Mouse (Mus musculus): Measurements from ENCODE around the gene Cxcl13. TPM values are rescaled to one million over a fixed set of nuclear protein-coding genes. Genes with fewer than 3 reads are reported as not detected.

The Cxcl13 gene
- 1 to 10 TPM in 1 of 2 experiments, under 1 TPM in 1; 0.43 to 1.2 TPM for total RNA-seq (2021)
- long read RNA-seq, experiment 1, partial matches to known transcripts: 0 of 2 reads
- long read RNA-seq, experiment 1, other reads (novel, unspliced or antisense): 0 of 2 reads
- long read RNA-seq, experiment 2: 0 reads

DNA sequence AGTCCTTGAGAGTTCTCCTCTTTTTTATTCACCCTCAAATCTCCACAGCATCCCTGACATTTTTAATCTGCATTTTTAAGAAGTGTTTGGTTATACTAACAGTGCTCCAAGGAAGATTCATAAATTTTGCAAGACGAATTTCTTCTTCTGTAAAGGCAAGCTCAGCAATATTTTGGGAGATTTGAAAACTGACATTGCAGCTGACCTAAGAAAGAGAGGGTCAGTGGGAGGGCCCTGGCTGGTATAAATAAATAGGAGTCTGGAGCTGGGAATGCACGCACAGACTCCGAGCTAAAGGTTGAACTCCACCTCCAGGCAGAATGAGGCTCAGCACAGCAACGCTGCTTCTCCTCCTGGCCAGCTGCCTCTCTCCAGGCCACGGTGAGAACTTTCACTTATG lies at the start of gene Cxcl13:
Gene Cxcl13, plus strand, starts transcription at position 301 of the 400 bp plus-strand sequence.
- Histone ChIP-seq H3K27ac (no peak within 1 kb of the TSS), H3K4me3 (no peak within 1 kb of the TSS)
- intact Hi-C loops (cut with DNase I): no loop called here
- no peak for DNase-seq
- no peak for TF ChIP-seq CTCF (IDR thresholded peaks at IDR 0.05)

- Histone ChIP-seq H3K27ac (no peak overlapping the region), H3K4me3 (no peak overlapping the region)
- intact Hi-C loops (cut with DNase I): no loop called here
- DNase-seq: no peak
- no peak for TF ChIP-seq CTCF (IDR thresholded peaks at IDR 0.05)
Observed at GRCm38 (mm10) chr5:95911006-95911405, 45.7 kb upstream of the Cxcl13 start.

GRCm38 (mm10) chr5:95918491-95918890 lies 38.3 kb upstream of the Cxcl13 start:
- Histone ChIP-seq H3K27ac (no peak overlapping the region), H3K4me3 (no peak overlapping the region)
- no peak for TF ChIP-seq CTCF (IDR thresholded peaks at IDR 0.05)
- intact Hi-C loops (cut with DNase I): no loop called here
- no peak for DNase-seq

GRCm38 (mm10) chr5:95924023-95924422 lies 32.7 kb upstream of the Cxcl13 start:
- TF ChIP-seq CTCF (IDR thresholded peaks at IDR 0.05): no peak
- intact Hi-C loops (cut with DNase I): no loop called here
- no peak overlapping the region for H3K27ac ChIP-seq
- no peak for DNase-seq
- no peak overlapping the region for H3K4me3 ChIP-seq

DNA sequence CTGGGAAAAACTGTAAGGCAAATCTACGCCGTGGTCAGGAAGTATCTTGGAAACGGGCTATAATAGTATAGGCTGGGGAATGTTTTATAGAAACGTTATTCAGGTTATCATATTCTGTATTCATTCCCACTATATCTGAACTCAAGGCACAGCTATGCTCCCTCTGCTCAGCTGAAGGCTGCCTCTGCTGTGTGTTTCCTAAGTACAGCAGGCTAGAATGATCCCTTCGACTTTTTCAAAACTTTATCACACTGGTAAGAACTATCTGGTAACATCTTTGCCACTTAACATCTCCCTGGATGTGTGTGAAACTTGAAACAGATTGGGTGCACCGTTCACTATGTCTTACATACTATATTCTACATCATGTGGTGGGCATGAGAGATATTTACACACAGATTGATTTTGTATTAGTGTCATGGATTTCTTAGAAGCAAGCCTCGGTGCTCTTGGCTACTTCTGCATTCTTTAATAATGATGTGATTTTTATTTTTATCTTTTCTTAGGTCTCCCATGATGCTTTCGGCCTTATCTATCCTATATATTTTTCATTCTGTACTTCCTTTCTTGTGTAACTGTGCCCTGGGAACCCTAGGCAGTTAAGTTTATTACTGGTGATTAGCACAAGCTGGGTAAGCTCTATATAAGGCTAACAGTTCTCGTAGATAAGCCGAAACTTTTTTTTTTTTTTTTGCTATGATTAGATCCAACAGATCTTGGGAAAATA lies 31.4 kb upstream of the Cxcl13 start:
- H3K27ac ChIP-seq: no peak overlapping the region
- no peak for TF ChIP-seq CTCF (IDR thresholded peaks at IDR 0.05)
- DNase-seq: no peak
- no peak overlapping the region for H3K4me3 ChIP-seq
- intact Hi-C loops (cut with DNase I): no loop called here

- DNase-seq: no peak
- intact Hi-C loops (cut with DNase I): no loop called here
- Histone ChIP-seq H3K27ac (no peak overlapping the region), H3K4me3 (no peak overlapping the region)
- no peak for TF ChIP-seq CTCF (IDR thresholded peaks at IDR 0.05)
Observed at GRCm38 (mm10) chr5:95925931-95926263, 30.9 kb upstream of the Cxcl13 start.

- H3K27ac ChIP-seq: no peak overlapping the region
- DNase-seq: no peak
- no peak overlapping the region for H3K4me3 ChIP-seq
- intact Hi-C loops (cut with DNase I): loop anchor here (5.0 kb wide), 1 partner anchor 33 kb away; no protein-coding TSS in a partner anchor
- TF ChIP-seq CTCF (IDR thresholded peaks at IDR 0.05): no peak
Observed at GRCm38 (mm10) chr5:95935035-95935434, 21.7 kb upstream of the Cxcl13 start.

DNA sequence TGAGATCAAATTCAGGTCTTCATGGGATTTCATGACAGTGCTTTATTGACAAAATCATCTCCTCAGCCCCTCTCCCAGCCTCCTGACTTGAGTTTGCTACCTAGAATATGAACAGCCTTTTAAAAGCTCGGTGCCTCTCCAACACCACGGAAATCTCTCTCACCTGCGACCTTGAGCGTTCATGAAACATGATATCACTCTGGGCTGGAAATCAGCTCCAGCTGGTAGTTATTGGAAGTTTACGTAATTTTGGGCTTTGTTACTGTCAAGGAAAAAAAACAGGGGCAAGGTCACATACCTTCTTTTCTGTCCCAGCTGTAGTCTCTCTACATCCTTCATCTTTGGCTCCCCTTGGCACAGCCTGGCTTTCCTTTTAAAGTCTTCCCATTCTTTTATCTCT lies 20.7 kb upstream of the Cxcl13 start:
- intact Hi-C loops (cut with DNase I): loop anchor here (5.0 kb wide), 1 partner anchor 34 kb away; no protein-coding TSS in a partner anchor
- TF ChIP-seq CTCF (IDR thresholded peaks at IDR 0.05): no peak
- H3K4me3 ChIP-seq: no peak overlapping the region
- H3K27ac ChIP-seq: no peak overlapping the region
- no peak for DNase-seq

GRCm38 (mm10) chr5:95937129-95937528 lies 19.6 kb upstream of the Cxcl13 start:
- no peak for DNase-seq
- no peak overlapping the region for H3K27ac ChIP-seq
- intact Hi-C loops (cut with DNase I): loop anchor here (5.0 kb wide), 1 partner anchor 35 kb away; no protein-coding TSS in a partner anchor
- no peak for TF ChIP-seq CTCF (IDR thresholded peaks at IDR 0.05)
- H3K4me3 ChIP-seq: no peak overlapping the region

DNA sequence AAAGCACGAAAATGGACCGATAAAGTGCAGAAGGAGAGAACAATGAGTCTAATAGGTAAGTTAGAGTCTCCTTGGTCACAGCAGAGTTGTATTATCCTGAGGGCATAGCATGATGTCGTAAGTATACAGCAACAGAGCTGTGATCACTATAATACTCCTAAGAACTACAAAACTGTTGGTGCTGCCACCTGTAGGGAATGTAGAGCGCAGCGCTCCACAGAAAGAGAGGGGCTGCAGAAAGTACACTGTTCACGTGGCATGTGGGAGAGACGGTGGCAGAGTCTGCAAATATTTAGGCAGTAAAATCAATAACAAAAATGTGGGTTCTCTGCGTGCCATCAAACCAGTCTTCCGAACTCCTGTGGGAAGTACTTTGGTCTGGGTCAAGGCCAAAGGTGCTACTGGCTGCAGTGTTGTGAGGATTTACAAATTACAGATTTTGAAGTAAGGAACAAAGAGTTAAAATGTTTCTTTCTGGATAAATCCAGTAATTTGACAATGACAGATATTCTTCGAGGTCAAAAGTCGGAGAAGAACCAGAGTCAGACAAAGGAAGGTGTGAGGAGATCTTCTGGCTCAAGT lies 18.6 kb upstream of the Cxcl13 start:
- no peak overlapping the region for H3K4me3 ChIP-seq
- H3K27ac ChIP-seq: no peak overlapping the region
- intact Hi-C loops (cut with DNase I): loop anchor here (5.0 kb wide), 1 partner anchor 36 kb away; no protein-coding TSS in a partner anchor
- TF ChIP-seq CTCF (IDR thresholded peaks at IDR 0.05): peak; percentile 13; the same call in 1 of the 2 replicates
- DNase-seq: no peak

GRCm38 (mm10) chr5:95940682-95941221 lies 16.0 kb upstream of the Cxcl13 start:
- Histone ChIP-seq H3K27ac (no peak overlapping the region), H3K4me3 (no peak overlapping the region)
- no peak for DNase-seq
- no peak for TF ChIP-seq CTCF (IDR thresholded peaks at IDR 0.05)
- intact Hi-C loops (cut with DNase I): no loop called here

- Histone ChIP-seq H3K27ac (no peak overlapping the region), H3K4me3 (no peak overlapping the region)
- intact Hi-C loops (cut with DNase I): no loop called here
- no peak for TF ChIP-seq CTCF (IDR thresholded peaks at IDR 0.05)
- DNase-seq: no peak
Observed at GRCm38 (mm10) chr5:95941562-95941961, 15.2 kb upstream of the Cxcl13 start.

GRCm38 (mm10) chr5:95945120-95945519 lies 11.6 kb upstream of the Cxcl13 start:
- Histone ChIP-seq H3K4me3 (no peak overlapping the region), H3K27ac (peak overlapping the region; percentile 17; the same call in 1 of the 2 replicates)
- no peak for TF ChIP-seq CTCF (IDR thresholded peaks at IDR 0.05)
- no peak for DNase-seq
- intact Hi-C loops (cut with DNase I): no loop called here
